Mouse (Mus musculus) midbrain, embryonic 16.5 days (tissue): ENCODE measurements around the gene Cds1. TPM values are rescaled to one million over a fixed set of nuclear protein-coding genes. Genes with fewer than 3 reads are reported as not detected.
A peak's percentile ranks its signal among the peaks of the same experiment; 100 is the strongest.

Experiments
- ATAC-seq: fragments of 200-750 bp; cut with Nextera tagmentation; 2 replicates; pipeline ENCODE4 v1.8.0; 2017; ENCODE audit warnings: moderate TSS enrichment
- H3K27ac ChIP-seq: fragments of 300-500 bp; sonication (generic); 2 replicates; pipeline ENCODE4 v1.5.1; 2014; ENCODE audit warnings: mild to moderate bottlenecking, low read length, mixed read lengths
- H3K27me3 ChIP-seq: fragments of 300-500 bp; sonication (generic); 2 replicates; pipeline ENCODE4 v1.6.1; 2014; ENCODE audit warnings: low read depth, low read length, mixed read lengths; ENCODE audit not compliant: control insufficient read depth, insufficient read depth
- H3K36me3 ChIP-seq: fragments of 300-500 bp; sonication (generic); 2 replicates; pipeline ENCODE4 v1.6.1; 2014; ENCODE audit warnings: mild to moderate bottlenecking, low read length, moderate library complexity, mixed read lengths; ENCODE audit not compliant: control insufficient read depth, insufficient read depth
- H3K4me1 ChIP-seq: fragments of 300-500 bp; sonication (generic); 2 replicates; pipeline ENCODE4 v1.6.1; 2014; ENCODE audit warnings: mild to moderate bottlenecking, low read length, mixed read lengths; ENCODE audit not compliant: control insufficient read depth, insufficient read depth
- H3K4me2 ChIP-seq: fragments of 300-500 bp; sonication (generic); 2 replicates; pipeline ENCODE4 v1.6.1; 2014; ENCODE audit warnings: mild to moderate bottlenecking, low read length, mixed read lengths
- H3K4me3 ChIP-seq: fragments of 300-500 bp; sonication (generic); 2 replicates; pipeline ENCODE4 v1.5.1; 2014; ENCODE audit warnings: low read depth, mild to moderate bottlenecking, low read length, moderate library complexity, mixed read lengths
- H3K9ac ChIP-seq: fragments of 300-500 bp; sonication (generic); 2 replicates; pipeline ENCODE4 v1.6.1; 2014; ENCODE audit warnings: low read depth, low read length, mixed read lengths
- H3K9me3 ChIP-seq: fragments of 300-500 bp; sonication (generic); replicated peaks from 2 replicates; pipeline ENCODE4 v1.6.1; 2014; ENCODE audit warnings: mild to moderate bottlenecking, low read length, mixed read lengths; ENCODE audit not compliant: control insufficient read depth, poor library complexity, severe bottlenecking
- WGBS: fragments of 180-500 bp; shearing (Covaris S2); extraction: QIAGEN DNeasy Blood & Tissue Kit; methylation state at CpG from one replicate; pipeline ENCODE4 v1.1.7; 2014; 5-methylcytosine and 5-hydroxymethylcytosine counted together
- polyA plus RNA-seq: library from polyadenylated mRNA; unstranded; fragments of >200 nt; fragmentation: Nextera tagmentation; extraction: Ambion mirVana; gene quantifications from 2 replicates; pipeline ENCODE4 v1.2.1, GENCODE M21; 2015

Cds1 gene
- polyA plus RNA-seq, 1 experiment from 2014 or later: 9.2 TPM

- ATAC-seq: no peak
- Histone ChIP-seq H3K4me2 (peak overlapping the region; percentile 92), H3K36me3 (no peaks in the 10 kb centered on the region), H3K9ac (no peak overlapping the region), H3K4me3 (no peak overlapping the region), H3K9me3 (no peaks in the 10 kb centered on the region), H3K27ac (no peak overlapping the region), H3K27me3 (peaks cover 36% of the 10 kb centered on the region), H3K4me1 (peaks cover 12% of the 10 kb centered on the region)
- 45% methylated on average over 6 of the region's 6 CpGs for WGBS
These were observed 1.3 kb downstream of the Cds1 start for GRCm38 (mm10) chr5:101766248-101766647.

GRCm38 (mm10) chr5:101767086-101767485 lies 2.2 kb downstream of the Cds1 start:
- H3K4me1 ChIP-seq: peaks cover 12% of the 10 kb centered on the region
- no peak for ATAC-seq
- no peaks in the 10 kb centered on the region for H3K36me3 ChIP-seq
- no peak overlapping the region for H3K4me3 ChIP-seq
- H3K27me3 ChIP-seq: peaks cover 33% of the 10 kb centered on the region
- WGBS: 74% methylated on average over 5 of the region's 5 CpGs
- H3K9me3 ChIP-seq: no peaks in the 10 kb centered on the region
- H3K9ac ChIP-seq: no peak overlapping the region
- no peak overlapping the region for H3K4me2 ChIP-seq
- no peak overlapping the region for H3K27ac ChIP-seq

DNA sequence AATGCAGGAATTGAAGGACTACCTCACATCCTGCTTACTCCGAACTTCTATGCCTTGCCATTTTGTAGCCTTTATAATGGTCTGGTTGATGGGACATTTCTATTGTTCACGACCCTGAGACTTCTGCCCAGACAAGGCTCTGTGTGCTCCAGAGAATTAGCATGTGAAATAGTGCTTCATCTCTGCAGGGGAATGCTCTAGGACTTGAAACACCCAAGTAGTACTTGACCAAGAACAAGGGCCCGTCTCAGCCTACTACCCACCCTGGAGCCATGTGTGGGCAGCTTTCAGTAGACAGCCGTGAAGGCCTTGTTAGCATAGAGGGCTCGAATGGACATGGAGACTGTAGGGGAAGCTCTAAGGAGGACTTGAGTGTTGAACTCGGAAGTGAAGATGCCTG lies 2.6 kb downstream of the Cds1 start:
- H3K4me2 ChIP-seq: no peak overlapping the region
- H3K9me3 ChIP-seq: no peaks in the 10 kb centered on the region
- H3K36me3 ChIP-seq: no peaks in the 10 kb centered on the region
- no peak overlapping the region for H3K9ac ChIP-seq
- H3K4me3 ChIP-seq: no peak overlapping the region
- H3K4me1 ChIP-seq: peaks cover 12% of the 10 kb centered on the region
- peaks cover 33% of the 10 kb centered on the region for H3K27me3 ChIP-seq
- 60% methylated on average over 6 of the region's 6 CpGs for WGBS
- no peak for ATAC-seq
- H3K27ac ChIP-seq: no peak overlapping the region

GRCm38 (mm10) chr5:101768558-101768957 lies 3.6 kb downstream of the Cds1 start:
- H3K27me3 ChIP-seq: peaks cover 25% of the 10 kb centered on the region

GRCm38 (mm10) chr5:101772621-101773020 lies 7.7 kb downstream of the Cds1 start:
- no peak overlapping the region for H3K4me3 ChIP-seq
- H3K27me3 ChIP-seq: peaks cover 12% of the 10 kb centered on the region
- no peaks in the 10 kb centered on the region for H3K9me3 ChIP-seq
- H3K4me1 ChIP-seq: no peaks in the 10 kb centered on the region
- H3K36me3 ChIP-seq: no peaks in the 10 kb centered on the region
- no peak for ATAC-seq
- H3K9ac ChIP-seq: no peak overlapping the region
- no peak overlapping the region for H3K27ac ChIP-seq
- H3K4me2 ChIP-seq: no peak overlapping the region
- WGBS: 82% methylated on average over 9 of the region's 9 CpGs

More at GRCm38 (mm10) chr5:101768558-101768957, 3.6 kb downstream of the Cds1 start:
- no peak overlapping the region for H3K9ac ChIP-seq
- WGBS: 96% methylated on average over 7 of the region's 7 CpGs
- no peak overlapping the region for H3K4me3 ChIP-seq
- no peaks in the 10 kb centered on the region for H3K9me3 ChIP-seq
- H3K4me1 ChIP-seq: peaks cover 12% of the 10 kb centered on the region
- H3K4me2 ChIP-seq: no peak overlapping the region
- ATAC-seq: no peak
- H3K27ac ChIP-seq: no peak overlapping the region
- H3K36me3 ChIP-seq: no peaks in the 10 kb centered on the region

- H3K27me3 ChIP-seq: no peaks in the 10 kb centered on the region
- WGBS: 90% methylated on average over 8 of the region's 8 CpGs
These were observed 10.3 kb downstream of the Cds1 start for GRCm38 (mm10) chr5:101775262-101775661.

DNA sequence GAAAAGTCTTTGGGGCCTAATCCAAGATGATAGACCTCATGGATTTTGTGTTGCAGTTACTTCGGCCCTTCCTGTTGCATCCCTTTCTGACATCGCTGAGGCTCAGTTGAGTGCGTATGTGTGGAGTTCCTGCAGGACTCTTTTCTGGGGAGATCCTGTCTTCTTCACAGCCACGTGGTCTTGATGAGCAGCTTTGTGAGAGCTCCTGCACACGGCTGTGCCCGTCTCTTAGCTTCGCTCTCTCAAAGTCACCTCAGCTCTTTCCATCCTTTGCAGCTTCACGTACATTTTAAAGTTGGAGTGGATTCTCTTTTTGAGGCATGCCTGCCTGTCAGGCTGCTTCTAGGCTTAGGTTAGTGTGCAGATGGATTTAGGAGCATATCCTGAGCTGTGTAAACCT lies 11.6 kb downstream of the Cds1 start:
- ATAC-seq: no peak
- Histone ChIP-seq H3K9me3 (no peaks in the 10 kb centered on the region), H3K4me1 (no peaks in the 10 kb centered on the region), H3K27ac (no peak overlapping the region), H3K4me2 (no peak overlapping the region), H3K9ac (no peak overlapping the region), H3K4me3 (no peak overlapping the region), H3K27me3 (no peaks in the 10 kb centered on the region), H3K36me3 (no peaks in the 10 kb centered on the region)
- WGBS: 82% methylated on average over 8 of the region's 8 CpGs

More at GRCm38 (mm10) chr5:101775262-101775661, 10.3 kb downstream of the Cds1 start:
- Histone ChIP-seq H3K27ac (no peak overlapping the region), H3K9me3 (no peaks in the 10 kb centered on the region), H3K9ac (no peak overlapping the region), H3K36me3 (no peaks in the 10 kb centered on the region), H3K4me3 (no peak overlapping the region), H3K4me1 (no peaks in the 10 kb centered on the region), H3K4me2 (no peak overlapping the region)
- no peak for ATAC-seq

- H3K9me3 ChIP-seq: no peaks in the 10 kb centered on the region
- H3K4me1 ChIP-seq: peaks cover 2% of the 10 kb centered on the region; the same call in 1 of the 2 replicates
- H3K4me3 ChIP-seq: no peak overlapping the region
- no peak overlapping the region for H3K27ac ChIP-seq
- no peaks in the 10 kb centered on the region for H3K36me3 ChIP-seq
- 85% methylated on average over 15 of the region's 15 CpGs for WGBS
- ATAC-seq: no peak
- H3K27me3 ChIP-seq: no peaks in the 10 kb centered on the region
- no peak overlapping the region for H3K4me2 ChIP-seq
- H3K9ac ChIP-seq: no peak overlapping the region
These were observed 14.5 kb downstream of the Cds1 start for GRCm38 (mm10) chr5:101779376-101779863.

DNA sequence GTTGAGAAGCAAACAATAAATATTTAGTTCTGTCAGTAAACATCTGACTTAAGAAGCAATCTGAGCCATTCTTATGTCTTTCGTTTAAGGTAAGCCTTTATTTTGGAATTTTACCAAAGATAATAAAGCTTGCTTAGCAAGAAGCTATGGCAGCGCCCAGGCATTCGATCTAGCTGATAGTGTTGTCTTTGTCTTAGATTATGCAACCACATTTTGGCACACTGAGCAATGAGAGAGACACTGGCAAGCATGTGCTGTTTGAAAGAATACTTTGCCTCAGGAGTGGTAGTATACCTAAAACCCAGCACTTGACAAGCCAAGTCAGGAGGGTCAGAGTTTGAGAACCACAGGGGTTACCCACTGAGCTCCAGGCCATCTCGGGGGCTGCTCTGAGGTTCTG lies 16.0 kb downstream of the Cds1 start:
- 85% methylated on average over 4 of the region's 4 CpGs for WGBS
- no peaks in the 10 kb centered on the region for H3K27me3 ChIP-seq

More for the DNA sequence above, 16.0 kb downstream of the Cds1 start:
- H3K27ac ChIP-seq: no peak overlapping the region
- no peak overlapping the region for H3K4me3 ChIP-seq
- no peaks in the 10 kb centered on the region for H3K36me3 ChIP-seq
- no peak for ATAC-seq
- no peak overlapping the region for H3K9ac ChIP-seq
- no peak overlapping the region for H3K4me2 ChIP-seq
- H3K4me1 ChIP-seq: peaks cover 2% of the 10 kb centered on the region; the same call in 1 of the 2 replicates
- H3K9me3 ChIP-seq: no peaks in the 10 kb centered on the region
